Mouse (Mus musculus): ENCODE measurements around the gene Tbc1d4. TPM values are rescaled to one million over a fixed set of nuclear protein-coding genes. Genes with fewer than 3 reads are reported as not detected.

The Tbc1d4 gene
- polyA plus RNA-seq, 1 experiment from 2014 or later: 20.5 TPM

- no peak for ATAC-seq (ENCODE audit: insufficient number of reproducible peaks, insufficient read depth, low FRiP score, low read depth)
- no peak overlapping the region for H3K27ac ChIP-seq (replicated peaks in 1 of 2; ENCODE audit: control insufficient read depth in 1 of 2, insufficient read depth in 1 of 2, low read depth in 2 of 2, low read length in 2 of 2)
- H3K4me3 ChIP-seq (ENCODE audit: control insufficient read depth in 1 of 2, insufficient read depth in 1 of 2, low read depth in 1 of 2, low read length in 2 of 2): no peak overlapping the region
- peaks cover 35% of the 10 kb centered on the region for H3K36me3 ChIP-seq (ENCODE audit: control insufficient read depth, insufficient read depth, low read length)
- WGBS: 86% methylated on average over 11 of the region's 11 CpGs
- no peaks in the 10 kb centered on the region for H3K27me3 ChIP-seq (ENCODE audit: control insufficient read depth, insufficient read depth, low read length)
- H3K4me2 ChIP-seq (ENCODE audit: low read length): no peak overlapping the region
- no peaks in the 10 kb centered on the region for H3K4me1 ChIP-seq (ENCODE audit: control insufficient read depth in 2 of 2, insufficient read depth in 2 of 2, low read length in 2 of 2)
- H3K9ac ChIP-seq (ENCODE audit: low read length): no peak overlapping the region
- H3K9me3 ChIP-seq (ENCODE audit: control insufficient read depth, low read length): no peaks in the 10 kb centered on the region
Observed at GRCm38 (mm10) chr14:101466521-101466920, 142.5 kb downstream of the Tbc1d4 start.

- H3K9ac ChIP-seq (ENCODE audit: low read length): no peak overlapping the region
- H3K27ac ChIP-seq (replicated peaks in 1 of 2; ENCODE audit: control insufficient read depth in 1 of 2, insufficient read depth in 1 of 2, low read depth in 2 of 2, low read length in 2 of 2): no peak overlapping the region
- H3K4me1 ChIP-seq (ENCODE audit: control insufficient read depth in 2 of 2, insufficient read depth in 2 of 2, low read length in 2 of 2): no peaks in the 10 kb centered on the region
- H3K9me3 ChIP-seq (ENCODE audit: control insufficient read depth, low read length): no peaks in the 10 kb centered on the region
- H3K27me3 ChIP-seq (ENCODE audit: control insufficient read depth, insufficient read depth, low read length): no peaks in the 10 kb centered on the region
- peaks cover 35% of the 10 kb centered on the region for H3K36me3 ChIP-seq (ENCODE audit: control insufficient read depth, insufficient read depth, low read length)
- H3K4me3 ChIP-seq (ENCODE audit: control insufficient read depth in 1 of 2, insufficient read depth in 1 of 2, low read depth in 1 of 2, low read length in 2 of 2): no peak overlapping the region
- H3K4me2 ChIP-seq (ENCODE audit: low read length): no peak overlapping the region
- no peak for ATAC-seq (ENCODE audit: insufficient number of reproducible peaks, insufficient read depth, low FRiP score, low read depth)
- 87% methylated on average over 3 of the region's 3 CpGs for WGBS
Observed at GRCm38 (mm10) chr14:101465893-101466292, 143.1 kb downstream of the Tbc1d4 start.

- H3K9ac ChIP-seq (ENCODE audit: low read length): no peak overlapping the region
- H3K4me3 ChIP-seq (ENCODE audit: control insufficient read depth in 1 of 2, insufficient read depth in 1 of 2, low read depth in 1 of 2, low read length in 2 of 2): no peak overlapping the region
- no peaks in the 10 kb centered on the region; a peak in 1 of 4 replicates for H3K4me1 ChIP-seq (ENCODE audit: control insufficient read depth in 2 of 2, insufficient read depth in 2 of 2, low read length in 2 of 2)
- H3K4me2 ChIP-seq (ENCODE audit: low read length): no peak overlapping the region
- no peaks in the 10 kb centered on the region for H3K27me3 ChIP-seq (ENCODE audit: control insufficient read depth, insufficient read depth, low read length)
- 28% methylated on average over 6 of the region's 6 CpGs for WGBS
- no peaks in the 10 kb centered on the region for H3K9me3 ChIP-seq (ENCODE audit: control insufficient read depth, low read length)
- peaks cover 26% of the 10 kb centered on the region for H3K36me3 ChIP-seq (ENCODE audit: control insufficient read depth, insufficient read depth, low read length)
- no peak for ATAC-seq (ENCODE audit: insufficient number of reproducible peaks, insufficient read depth, low FRiP score, low read depth)
- H3K27ac ChIP-seq (replicated peaks in 1 of 2; ENCODE audit: control insufficient read depth in 1 of 2, insufficient read depth in 1 of 2, low read depth in 2 of 2, low read length in 2 of 2): no peak overlapping the region
Observed at GRCm38 (mm10) chr14:101460768-101461167, 148.2 kb downstream of the Tbc1d4 start.

- no peak overlapping the region for H3K4me3 ChIP-seq (ENCODE audit: control insufficient read depth in 1 of 2, insufficient read depth in 1 of 2, low read depth in 1 of 2, low read length in 2 of 2)
- H3K4me1 ChIP-seq (ENCODE audit: control insufficient read depth in 2 of 2, insufficient read depth in 2 of 2, low read length in 2 of 2): peaks cover 3 to 10% of the 10 kb centered on the region in 2 experiments; a peak in 3 of 4 replicates
- H3K27me3 ChIP-seq (ENCODE audit: control insufficient read depth, insufficient read depth, low read length): no peaks in the 10 kb centered on the region
- ATAC-seq (ENCODE audit: insufficient number of reproducible peaks, insufficient read depth, low FRiP score, low read depth): no peak
- H3K36me3 ChIP-seq (ENCODE audit: control insufficient read depth, insufficient read depth, low read length): peaks cover 41% of the 10 kb centered on the region
- no peaks in the 10 kb centered on the region for H3K9me3 ChIP-seq (ENCODE audit: control insufficient read depth, low read length)
- no peak overlapping the region for H3K27ac ChIP-seq (replicated peaks in 1 of 2; ENCODE audit: control insufficient read depth in 1 of 2, insufficient read depth in 1 of 2, low read depth in 2 of 2, low read length in 2 of 2)
- no peak overlapping the region for H3K4me2 ChIP-seq (ENCODE audit: low read length)
- WGBS: 60% methylated on average over 6 of the region's 6 CpGs
- no peak overlapping the region for H3K9ac ChIP-seq (ENCODE audit: low read length)
Observed at GRCm38 (mm10) chr14:101452915-101453314, 156.1 kb downstream of the Tbc1d4 start.

- Histone ChIP-seq H3K27me3 (ENCODE audit: control insufficient read depth, insufficient read depth, low read length) (no peaks in the 10 kb centered on the region), H3K36me3 (ENCODE audit: control insufficient read depth, insufficient read depth, low read length) (peaks cover 63% of the 10 kb centered on the region), H3K27ac (replicated peaks in 1 of 2; ENCODE audit: control insufficient read depth in 1 of 2, insufficient read depth in 1 of 2, low read depth in 2 of 2, low read length in 2 of 2) (no peak overlapping the region), H3K9me3 (ENCODE audit: control insufficient read depth, low read length) (no peaks in the 10 kb centered on the region), H3K4me1 (ENCODE audit: control insufficient read depth in 2 of 2, insufficient read depth in 2 of 2, low read length in 2 of 2) (peaks cover 3 to 10% of the 10 kb centered on the region in 2 experiments; a peak in 3 of 4 replicates), H3K9ac (ENCODE audit: low read length) (no peak overlapping the region), H3K4me3 (ENCODE audit: control insufficient read depth in 1 of 2, insufficient read depth in 1 of 2, low read depth in 1 of 2, low read length in 2 of 2) (no peak overlapping the region), H3K4me2 (ENCODE audit: low read length) (no peak overlapping the region)
- 85% methylated on average over 4 of the region's 4 CpGs for WGBS
- ATAC-seq (ENCODE audit: insufficient number of reproducible peaks, insufficient read depth, low FRiP score, low read depth): no peak
Observed at GRCm38 (mm10) chr14:101447857-101448256, 161.1 kb downstream of the Tbc1d4 start.

- no peak for ATAC-seq (ENCODE audit: insufficient number of reproducible peaks, insufficient read depth, low FRiP score, low read depth)
- Histone ChIP-seq H3K36me3 (ENCODE audit: control insufficient read depth, insufficient read depth, low read length) (peaks cover 54% of the 10 kb centered on the region), H3K4me3 (ENCODE audit: control insufficient read depth in 1 of 2, insufficient read depth in 1 of 2, low read depth in 1 of 2, low read length in 2 of 2) (no peak overlapping the region), H3K9ac (ENCODE audit: low read length) (no peak overlapping the region), H3K27me3 (ENCODE audit: control insufficient read depth, insufficient read depth, low read length) (no peaks in the 10 kb centered on the region), H3K4me1 (ENCODE audit: control insufficient read depth in 2 of 2, insufficient read depth in 2 of 2, low read length in 2 of 2) (no peaks in the 10 kb centered on the region), H3K4me2 (ENCODE audit: low read length) (no peak overlapping the region), H3K9me3 (ENCODE audit: control insufficient read depth, low read length) (no peaks in the 10 kb centered on the region), H3K27ac (replicated peaks in 1 of 2; ENCODE audit: control insufficient read depth in 1 of 2, insufficient read depth in 1 of 2, low read depth in 2 of 2, low read length in 2 of 2) (no peak overlapping the region)
- 56% methylated on average over 5 of the region's 5 CpGs for WGBS
Observed at GRCm38 (mm10) chr14:101445205-101445604, 163.8 kb downstream of the Tbc1d4 start.

GRCm38 (mm10) chr14:101437925-101438324, 171.1 kb downstream of the Tbc1d4 start:
- H3K27ac ChIP-seq (replicated peaks in 1 of 2; ENCODE audit: control insufficient read depth in 1 of 2, insufficient read depth in 1 of 2, low read depth in 2 of 2, low read length in 2 of 2): no peak overlapping the region
- no peaks in the 10 kb centered on the region for H3K9me3 ChIP-seq (ENCODE audit: control insufficient read depth, low read length)
- H3K4me3 ChIP-seq (ENCODE audit: control insufficient read depth in 1 of 2, insufficient read depth in 1 of 2, low read depth in 1 of 2, low read length in 2 of 2): no peak overlapping the region
- no peak for ATAC-seq (ENCODE audit: insufficient number of reproducible peaks, insufficient read depth, low FRiP score, low read depth)
- peaks cover 14% of the 10 kb centered on the region for H3K36me3 ChIP-seq (ENCODE audit: control insufficient read depth, insufficient read depth, low read length)
- H3K9ac ChIP-seq (ENCODE audit: low read length): no peak overlapping the region
- H3K4me2 ChIP-seq (ENCODE audit: low read length): no peak overlapping the region
- H3K27me3 ChIP-seq (ENCODE audit: control insufficient read depth, insufficient read depth, low read length): no peaks in the 10 kb centered on the region
- WGBS: 81% methylated on average over 3 of the region's 3 CpGs
- H3K4me1 ChIP-seq (ENCODE audit: control insufficient read depth in 2 of 2, insufficient read depth in 2 of 2, low read length in 2 of 2): no peaks in the 10 kb centered on the region

GRCm38 (mm10) chr14:101430536-101430935, 178.5 kb downstream of the Tbc1d4 start:
- Histone ChIP-seq H3K36me3 (ENCODE audit: control insufficient read depth, insufficient read depth, low read length) (no peaks in the 10 kb centered on the region), H3K9me3 (ENCODE audit: control insufficient read depth, low read length) (no peaks in the 10 kb centered on the region), H3K27ac (replicated peaks in 1 of 2; ENCODE audit: control insufficient read depth in 1 of 2, insufficient read depth in 1 of 2, low read depth in 2 of 2, low read length in 2 of 2) (no peak overlapping the region), H3K4me3 (ENCODE audit: control insufficient read depth in 1 of 2, insufficient read depth in 1 of 2, low read depth in 1 of 2, low read length in 2 of 2) (no peak overlapping the region), H3K27me3 (ENCODE audit: control insufficient read depth, insufficient read depth, low read length) (no peaks in the 10 kb centered on the region), H3K9ac (ENCODE audit: low read length) (no peak overlapping the region), H3K4me2 (ENCODE audit: low read length) (no peak overlapping the region), H3K4me1 (ENCODE audit: control insufficient read depth in 2 of 2, insufficient read depth in 2 of 2, low read length in 2 of 2) (no peaks in the 10 kb centered on the region)
- no peak for ATAC-seq (ENCODE audit: insufficient number of reproducible peaks, insufficient read depth, low FRiP score, low read depth)
- 73% methylated on average over 5 of the region's 5 CpGs for WGBS

Data from heart, embryonic 14.5 days (tissue).